Mouse (Mus musculus): ENCODE measurements around the gene Hipk2. TPM values are rescaled to one million over a fixed set of nuclear protein-coding genes. Genes with fewer than 3 reads are reported as not detected.
A peak's percentile ranks its signal among the peaks of the same experiment; 100 is the strongest.
"Not testable (repeated sequence)": the region's sequence is repeated elsewhere in the genome, so short reads cannot be mapped to it uniquely, and the experiment has no call there.

The Hipk2 gene
- polyA plus RNA-seq, 1 experiment from 2014 or later, result 38.4 TPM

DNA sequence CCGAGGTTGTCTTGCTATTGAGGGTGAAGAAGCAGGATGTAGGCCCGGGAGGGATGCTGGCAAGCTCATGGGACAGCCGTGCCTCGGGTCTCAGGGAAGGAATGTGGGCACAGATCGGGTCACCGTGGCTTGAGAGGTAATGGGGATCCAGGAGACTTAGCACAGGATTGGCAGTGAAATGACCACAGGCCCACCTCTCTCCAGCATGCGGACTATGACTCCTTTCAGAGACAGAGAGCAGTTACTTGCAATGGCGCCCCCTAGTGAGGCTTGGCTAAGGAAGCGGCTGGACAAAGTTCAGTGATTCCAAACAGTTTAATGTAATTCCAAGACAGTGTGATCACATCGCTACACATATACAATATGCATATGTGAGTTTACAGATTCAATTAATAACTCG lies 188.7 kb downstream of the Hipk2 start:
- Histone ChIP-seq H3K36me3 (ENCODE audit: control insufficient read depth, insufficient read depth, low read length) (no peaks in the 10 kb centered on the region), H3K4me3 (ENCODE audit: low read depth, low read length) (no peak overlapping the region), H3K9me3 (ENCODE audit: control insufficient read depth, low read length) (no peaks in the 10 kb centered on the region), H3K27me3 (ENCODE audit: control insufficient read depth, insufficient read depth, low read length) (no peaks in the 10 kb centered on the region), H3K27ac (ENCODE audit: low read depth, low read length) (no peak overlapping the region), H3K4me1 (replicated peaks; ENCODE audit: control insufficient read depth, insufficient read depth, low read length) (no peaks in the 10 kb centered on the region), H3K9ac (ENCODE audit: low read depth, low read length) (no peak overlapping the region), H3K4me2 (replicated peaks; ENCODE audit: low read depth, low read length) (no peak overlapping the region)
- ATAC-seq (ENCODE audit: low FRiP score) (no peak), DNase-seq (ENCODE audit: low spot score) (peak; percentile 59)
- WGBS, result 66% methylated on average over 11 of the region's 11 CpGs

DNA sequence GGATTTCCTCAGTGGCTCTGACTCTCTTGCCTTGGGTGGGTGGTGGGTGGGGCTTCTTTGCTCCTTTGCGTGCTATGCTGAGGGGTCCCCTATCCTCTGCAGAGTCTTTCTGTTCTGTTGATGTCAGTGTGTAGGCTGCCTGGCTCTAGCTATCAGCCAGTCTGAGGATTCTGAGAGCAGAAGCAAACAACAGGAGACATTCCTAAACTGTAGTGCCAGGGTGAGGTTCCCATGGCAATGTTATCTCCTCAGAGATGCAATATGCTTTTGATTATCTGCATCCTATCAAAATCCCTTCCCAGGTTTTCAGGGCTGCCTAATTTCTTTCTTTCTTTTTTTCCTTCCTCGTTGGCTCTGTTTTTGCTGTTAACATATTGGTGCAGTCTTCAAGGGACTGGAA lies 193.4 kb downstream of the Hipk2 start:
- DNase-seq (ENCODE audit: low spot score) (no peak), ATAC-seq (ENCODE audit: low FRiP score) (no peak)
- no peaks in the 10 kb centered on the region for H3K36me3 ChIP-seq (ENCODE audit: control insufficient read depth, insufficient read depth, low read length)
- H3K9ac ChIP-seq (ENCODE audit: low read depth, low read length), result no peak overlapping the region
- no peaks in the 10 kb centered on the region for H3K9me3 ChIP-seq (ENCODE audit: control insufficient read depth, low read length)
- no peaks in the 10 kb centered on the region for H3K27me3 ChIP-seq (ENCODE audit: control insufficient read depth, insufficient read depth, low read length)
- H3K4me3 ChIP-seq (ENCODE audit: low read depth, low read length), result no peak overlapping the region
- H3K4me2 ChIP-seq (replicated peaks; ENCODE audit: low read depth, low read length), result no peak overlapping the region
- H3K27ac ChIP-seq (ENCODE audit: low read depth, low read length), result no peak overlapping the region
- WGBS, result 49% methylated on average over 2 of the region's 2 CpGs
- no peaks in the 10 kb centered on the region for H3K4me1 ChIP-seq (replicated peaks; ENCODE audit: control insufficient read depth, insufficient read depth, low read length)

DNA sequence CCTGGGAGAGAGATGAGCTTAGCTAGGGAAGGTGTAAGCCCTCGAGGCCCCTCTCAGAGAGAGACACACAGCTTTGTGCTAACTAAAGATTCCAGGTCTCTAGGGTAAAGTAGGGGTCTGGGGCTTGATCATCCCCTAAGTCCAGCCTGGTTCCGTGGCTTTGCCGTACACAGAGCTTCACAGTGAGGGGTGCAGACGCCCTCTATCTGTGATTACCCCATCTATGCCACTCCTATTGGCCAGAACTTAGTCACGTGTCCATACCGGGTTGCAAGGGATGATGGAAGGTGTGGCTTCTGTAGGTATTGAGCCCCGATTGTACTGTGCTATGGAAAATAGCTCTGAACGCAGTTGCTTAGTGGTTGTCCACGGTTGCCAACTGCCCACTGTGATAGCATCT lies 198.3 kb downstream of the Hipk2 start:
- DNase-seq (ENCODE audit: low spot score) (no peak), ATAC-seq (ENCODE audit: low FRiP score) (no peak)
- H3K36me3 ChIP-seq (ENCODE audit: control insufficient read depth, insufficient read depth, low read length), result no peaks in the 10 kb centered on the region
- no peaks in the 10 kb centered on the region for H3K9me3 ChIP-seq (ENCODE audit: control insufficient read depth, low read length)
- WGBS, result 82% methylated on average over 9 of the region's 9 CpGs
- H3K27me3 ChIP-seq (ENCODE audit: control insufficient read depth, insufficient read depth, low read length), result no peaks in the 10 kb centered on the region
- no peak overlapping the region for H3K4me3 ChIP-seq (ENCODE audit: low read depth, low read length)
- no peak overlapping the region for H3K27ac ChIP-seq (ENCODE audit: low read depth, low read length)
- no peak overlapping the region for H3K9ac ChIP-seq (ENCODE audit: low read depth, low read length)
- H3K4me2 ChIP-seq (replicated peaks; ENCODE audit: low read depth, low read length), result no peak overlapping the region
- H3K4me1 ChIP-seq (replicated peaks; ENCODE audit: control insufficient read depth, insufficient read depth, low read length), result no peaks in the 10 kb centered on the region

DNA sequence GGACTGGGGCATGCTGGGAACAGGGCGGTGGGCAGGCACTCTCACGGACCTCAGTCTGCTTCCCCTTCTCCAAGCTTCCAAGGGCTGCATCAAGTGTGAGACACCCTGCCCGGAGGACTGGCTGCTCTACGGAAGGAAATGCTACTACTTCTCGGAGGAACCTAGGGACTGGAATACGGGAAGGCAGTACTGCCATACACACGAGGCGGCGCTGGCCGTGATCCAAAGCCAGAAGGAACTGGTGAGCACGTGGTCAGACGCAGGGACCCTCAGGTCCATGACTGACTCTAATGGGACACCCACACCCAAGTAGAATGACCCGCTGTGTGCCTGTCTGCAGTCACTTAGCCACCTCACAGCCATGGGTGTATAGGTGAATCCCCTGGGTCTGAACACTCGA lies 199.2 kb downstream of the Hipk2 start:
- H3K4me1 ChIP-seq (replicated peaks; ENCODE audit: control insufficient read depth, insufficient read depth, low read length), result no peaks in the 10 kb centered on the region
- H3K4me3 ChIP-seq (ENCODE audit: low read depth, low read length), result no peak overlapping the region
- H3K4me2 ChIP-seq (replicated peaks; ENCODE audit: low read depth, low read length), result no peak overlapping the region
- WGBS, result 81% methylated on average over 14 of the region's 14 CpGs
- H3K9ac ChIP-seq (ENCODE audit: low read depth, low read length), result no peak overlapping the region
- H3K27me3 ChIP-seq (ENCODE audit: control insufficient read depth, insufficient read depth, low read length), result no peaks in the 10 kb centered on the region
- no peaks in the 10 kb centered on the region for H3K36me3 ChIP-seq (ENCODE audit: control insufficient read depth, insufficient read depth, low read length)
- ATAC-seq (ENCODE audit: low FRiP score) (no peak), DNase-seq (ENCODE audit: low spot score) (no peak)
- H3K9me3 ChIP-seq (ENCODE audit: control insufficient read depth, low read length), result no peaks in the 10 kb centered on the region
- H3K27ac ChIP-seq (ENCODE audit: low read depth, low read length), result no peak overlapping the region

DNA sequence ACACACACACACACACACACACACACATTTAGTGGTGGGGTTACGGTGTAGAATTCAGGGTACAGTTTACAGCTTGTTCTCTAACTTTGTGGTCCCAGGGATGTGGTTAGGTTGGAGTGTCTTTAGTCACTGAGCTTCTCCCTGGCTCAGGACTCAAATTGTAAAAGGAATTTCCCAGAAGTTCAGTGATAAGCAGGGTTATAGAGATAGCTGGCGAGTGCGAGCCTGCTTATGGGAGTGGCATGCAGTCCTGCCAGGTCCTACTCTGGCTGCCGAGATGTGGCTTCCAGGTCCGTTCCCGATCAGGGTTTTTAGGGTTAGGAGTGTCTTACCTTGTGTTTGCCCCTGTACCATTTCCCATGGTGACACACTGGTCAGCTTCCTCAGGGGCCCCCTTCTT lies 199.7 kb downstream of the Hipk2 start:
- no peak for DNase-seq (ENCODE audit: low spot score)
- Histone ChIP-seq H3K4me2 (replicated peaks; ENCODE audit: low read depth, low read length) (no peak overlapping the region), H3K9ac (ENCODE audit: low read depth, low read length) (no peak overlapping the region), H3K4me3 (ENCODE audit: low read depth, low read length) (no peak overlapping the region), H3K9me3 (ENCODE audit: control insufficient read depth, low read length) (no peaks in the 10 kb centered on the region), H3K27me3 (ENCODE audit: control insufficient read depth, insufficient read depth, low read length) (no peaks in the 10 kb centered on the region), H3K27ac (ENCODE audit: low read depth, low read length) (no peak overlapping the region), H3K4me1 (replicated peaks; ENCODE audit: control insufficient read depth, insufficient read depth, low read length) (no peaks in the 10 kb centered on the region), H3K36me3 (ENCODE audit: control insufficient read depth, insufficient read depth, low read length) (no peaks in the 10 kb centered on the region)
- 89% methylated on average over 6 of the region's 6 CpGs for WGBS
- ATAC-seq (ENCODE audit: low FRiP score), result no peak

DNA sequence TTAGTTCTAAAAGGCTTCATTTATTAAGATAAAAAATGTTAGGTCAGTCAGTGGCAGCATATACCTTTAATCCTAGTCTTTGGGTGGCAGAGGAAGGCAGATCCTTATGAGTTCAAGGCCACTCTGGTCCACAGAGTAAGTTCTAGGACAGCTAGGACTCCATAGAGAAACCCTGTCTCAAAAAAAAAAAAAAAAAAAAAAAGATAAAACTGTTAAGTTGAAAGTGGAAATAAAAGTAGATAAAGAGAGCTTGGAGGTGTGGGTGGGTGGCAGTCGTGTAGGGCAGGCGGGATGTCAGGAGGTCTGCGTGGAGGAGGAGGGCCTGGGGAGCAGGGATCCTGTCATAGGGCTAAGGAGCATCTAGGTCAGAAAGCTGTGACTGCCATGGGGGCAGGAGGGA lies 204.0 kb downstream of the Hipk2 start:
- H3K27me3 ChIP-seq (ENCODE audit: control insufficient read depth, insufficient read depth, low read length), result no peaks in the 10 kb centered on the region
- H3K36me3 ChIP-seq (ENCODE audit: control insufficient read depth, insufficient read depth, low read length), result no peaks in the 10 kb centered on the region
- H3K4me3 ChIP-seq (ENCODE audit: low read depth, low read length), result no peak overlapping the region
- no peak overlapping the region for H3K4me2 ChIP-seq (replicated peaks; ENCODE audit: low read depth, low read length)
- no peaks in the 10 kb centered on the region for H3K9me3 ChIP-seq (ENCODE audit: control insufficient read depth, low read length)
- DNase-seq (ENCODE audit: low spot score), result no peak
- no peak for ATAC-seq (ENCODE audit: low FRiP score)
- 79% methylated on average over 3 of the region's 3 CpGs for WGBS
- no peak overlapping the region for H3K27ac ChIP-seq (ENCODE audit: low read depth, low read length)
- no peak overlapping the region for H3K9ac ChIP-seq (ENCODE audit: low read depth, low read length)
- H3K4me1 ChIP-seq (replicated peaks; ENCODE audit: control insufficient read depth, insufficient read depth, low read length), result no peaks in the 10 kb centered on the region

DNA sequence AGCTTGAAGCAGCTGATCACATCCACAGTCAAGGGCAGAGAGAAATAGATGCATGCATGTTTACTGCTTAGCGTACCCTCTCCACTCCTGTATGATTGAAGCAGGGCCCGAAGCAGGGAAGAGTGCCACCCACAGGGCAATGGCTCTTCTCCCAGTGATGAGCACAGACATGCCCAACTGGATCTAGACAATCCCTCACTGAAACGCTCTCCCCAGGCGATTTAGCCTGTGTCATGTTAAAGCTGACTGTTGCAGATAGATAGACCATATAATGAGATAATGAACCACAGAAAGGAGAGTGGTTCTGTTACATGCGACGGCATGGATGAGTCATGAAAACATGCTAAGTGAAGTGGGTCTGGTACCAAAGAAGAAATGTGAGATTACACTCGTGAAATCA lies 204.7 kb downstream of the Hipk2 start:
- Histone ChIP-seq H3K27me3 (ENCODE audit: control insufficient read depth, insufficient read depth, low read length) (no peaks in the 10 kb centered on the region), H3K4me3 (ENCODE audit: low read depth, low read length) (no peak overlapping the region), H3K9ac (ENCODE audit: low read depth, low read length) (no peak overlapping the region), H3K4me1 (replicated peaks; ENCODE audit: control insufficient read depth, insufficient read depth, low read length) (no peaks in the 10 kb centered on the region), H3K4me2 (replicated peaks; ENCODE audit: low read depth, low read length) (no peak overlapping the region), H3K36me3 (ENCODE audit: control insufficient read depth, insufficient read depth, low read length) (no peaks in the 10 kb centered on the region), H3K9me3 (ENCODE audit: control insufficient read depth, low read length) (no peaks in the 10 kb centered on the region), H3K27ac (ENCODE audit: low read depth, low read length) (no peak overlapping the region)
- ATAC-seq (ENCODE audit: low FRiP score), result no peak
- DNase-seq (ENCODE audit: low spot score), result no peak
- 84% methylated on average over 7 of the region's 7 CpGs for WGBS

DNA sequence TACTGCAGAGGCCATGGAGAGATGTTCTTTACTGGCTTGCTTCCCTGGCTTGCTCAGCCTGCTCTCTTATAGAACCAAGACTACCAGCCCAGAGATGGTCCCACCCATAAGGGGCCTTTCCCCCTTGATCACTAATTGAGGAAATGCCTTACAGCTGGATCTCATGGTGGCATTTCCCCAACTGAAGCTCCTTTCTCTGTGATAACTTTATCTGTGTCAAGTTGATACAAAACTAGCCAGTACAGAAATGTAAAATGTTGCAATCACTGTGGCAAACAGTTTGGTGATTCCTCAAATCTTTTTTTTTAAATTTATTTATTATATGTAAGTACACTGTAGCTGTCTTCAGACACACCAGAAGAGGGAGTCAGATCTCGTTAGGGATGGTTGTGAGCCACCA lies 205.5 kb downstream of the Hipk2 start:
- H3K36me3 ChIP-seq (ENCODE audit: control insufficient read depth, insufficient read depth, low read length); H3K9ac ChIP-seq (ENCODE audit: low read depth, low read length); H3K4me2 ChIP-seq (replicated peaks; ENCODE audit: low read depth, low read length); H3K4me3 ChIP-seq (ENCODE audit: low read depth, low read length); H3K27ac ChIP-seq (ENCODE audit: low read depth, low read length); H3K27me3 ChIP-seq (ENCODE audit: control insufficient read depth, insufficient read depth, low read length); H3K9me3 ChIP-seq (ENCODE audit: control insufficient read depth, low read length); H3K4me1 ChIP-seq (replicated peaks; ENCODE audit: control insufficient read depth, insufficient read depth, low read length); ATAC-seq (ENCODE audit: low FRiP score); DNase-seq (ENCODE audit: low spot score): not testable (repeated sequence)
- WGBS, result 90% methylated on average over 1 of the region's 1 CpGs

DNA sequence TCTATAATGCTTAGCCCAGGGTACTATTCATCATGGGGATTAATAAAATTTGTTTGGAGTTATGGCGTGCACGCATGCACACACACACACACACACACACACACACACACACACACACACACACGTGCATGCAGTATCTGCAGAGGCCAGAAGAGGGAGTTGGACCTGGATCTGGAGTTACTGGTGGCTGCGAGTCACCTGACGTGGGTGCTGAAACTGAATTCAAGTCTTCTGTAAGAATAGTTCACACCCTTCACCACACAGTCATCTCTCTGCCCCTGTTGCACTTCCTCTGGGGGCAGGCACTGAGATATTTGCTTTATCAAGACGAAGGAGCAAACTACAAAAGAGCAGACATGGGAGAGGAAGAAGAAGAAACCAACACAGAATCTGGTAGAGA lies 206.4 kb downstream of the Hipk2 start:
- H3K4me2 ChIP-seq (replicated peaks; ENCODE audit: low read depth, low read length), result no peak overlapping the region
- H3K4me3 ChIP-seq (ENCODE audit: low read depth, low read length), result no peak overlapping the region
- H3K4me1 ChIP-seq (replicated peaks; ENCODE audit: control insufficient read depth, insufficient read depth, low read length), result no peaks in the 10 kb centered on the region
- no peak overlapping the region for H3K9ac ChIP-seq (ENCODE audit: low read depth, low read length)
- no peaks in the 10 kb centered on the region for H3K9me3 ChIP-seq (ENCODE audit: control insufficient read depth, low read length)
- DNase-seq (ENCODE audit: low spot score) (no peak), ATAC-seq (ENCODE audit: low FRiP score) (no peak)
- 67% methylated on average over 6 of the region's 6 CpGs for WGBS
- no peaks in the 10 kb centered on the region for H3K36me3 ChIP-seq (ENCODE audit: control insufficient read depth, insufficient read depth, low read length)
- H3K27me3 ChIP-seq (ENCODE audit: control insufficient read depth, insufficient read depth, low read length), result no peaks in the 10 kb centered on the region
- H3K27ac ChIP-seq (ENCODE audit: low read depth, low read length), result no peak overlapping the region
